Mouse (Mus musculus) forebrain, embryonic 11.5 days (tissue): ENCODE measurements around the gene Nanos3. TPM values are rescaled to one million over a fixed set of nuclear protein-coding genes. Genes with fewer than 3 reads are reported as not detected.

Source experiments
- ATAC-seq: fragments of 200-750 bp; cut with Nextera tagmentation; replicated peaks from 2 replicates; pipeline ENCODE4 v1.8.0; 2017; ENCODE audit warnings: moderate TSS enrichment; ENCODE audit not compliant: low FRiP score
- DNase-seq: peaks from one replicate; pipeline ENCODE4 v3.0.0-alpha.2; 2017; ENCODE audit warnings: low spot score
- H3K27ac ChIP-seq: fragments of 300-500 bp; sonication (generic); 2 replicates; pipeline ENCODE4 v1.5.1; 2014; ENCODE audit warnings: low read depth, low read length
- H3K27me3 ChIP-seq: fragments of 300-500 bp; sonication (generic); 2 replicates; pipeline ENCODE4 v1.6.1; 2014; ENCODE audit warnings: mild to moderate bottlenecking, low read length, mixed read lengths; ENCODE audit not compliant: control insufficient read depth, insufficient read depth
- H3K36me3 ChIP-seq: fragments of 300-500 bp; sonication (generic); 2 replicates; pipeline ENCODE4 v1.6.1; 2014; ENCODE audit warnings: mild to moderate bottlenecking, low read length, moderate library complexity, mixed read lengths; ENCODE audit not compliant: control insufficient read depth, insufficient read depth
- H3K4me1 ChIP-seq: fragments of 300-500 bp; sonication (generic); replicated peaks from 2 replicates; pipeline ENCODE4 v1.6.1; 2014; ENCODE audit warnings: low read length, mixed read lengths; ENCODE audit not compliant: control insufficient read depth, insufficient read depth
- H3K4me2 ChIP-seq: fragments of 300-500 bp; sonication (generic); 2 replicates; pipeline ENCODE4 v1.6.1; 2014; ENCODE audit warnings: low read depth, mild to moderate bottlenecking, low read length, moderate library complexity, mixed read lengths; ENCODE audit not compliant: severe bottlenecking
- H3K4me3 ChIP-seq: fragments of 300-500 bp; sonication (generic); 2 replicates; pipeline ENCODE4 v1.5.1; 2014; ENCODE audit warnings: low read depth, low read length
- H3K9ac ChIP-seq: fragments of 300-500 bp; sonication (generic); 2 replicates; pipeline ENCODE4 v1.6.1; 2014; ENCODE audit warnings: low read length
- H3K9me3 ChIP-seq: fragments of 300-500 bp; sonication (generic); 2 replicates; pipeline ENCODE4 v1.6.1; 2016; ENCODE audit warnings: low read length, mixed read lengths; ENCODE audit not compliant: control insufficient read depth
- WGBS: fragments of 180-500 bp; shearing (Covaris S2); extraction: QIAGEN DNeasy Blood & Tissue Kit; methylation state at CpG from one replicate; pipeline ENCODE4 v1.1.7; 2014; 5-methylcytosine and 5-hydroxymethylcytosine counted together
- polyA plus RNA-seq: library from polyadenylated mRNA; unstranded; fragments of >200 nt; fragmentation: Nextera tagmentation; extraction: Ambion mirVana; gene quantifications from 2 replicates; pipeline ENCODE4 v1.2.1, GENCODE M21; 2014

Gene Nanos3
- polyA plus RNA-seq, 1 experiment from 2014 or later: 2.9 TPM

GRCm38 (mm10) chr8:84203975-84204772, 19.2 kb upstream of the Nanos3 start:
- WGBS: 63% methylated on average over 13 of the region's 13 CpGs
- no peaks in the 10 kb centered on the region for H3K36me3 ChIP-seq
- peak overlapping the region; percentile 16 for H3K4me3 ChIP-seq
- peak overlapping the region; percentile 62 for H3K9ac ChIP-seq
- H3K27ac ChIP-seq: peak overlapping the region; percentile 68
- peaks cover 40% of the 10 kb centered on the region for H3K4me1 ChIP-seq
- no peaks in the 10 kb centered on the region for H3K27me3 ChIP-seq
- H3K4me2 ChIP-seq: peak overlapping the region; percentile 73
- ATAC-seq (no peak; the same call in 1 of the 2 replicates), DNase-seq (no peak)
- H3K9me3 ChIP-seq: no peaks in the 10 kb centered on the region

GRCm38 (mm10) chr8:84202938-84203917, 18.2 kb upstream of the Nanos3 start:
- WGBS: 11% methylated on average over 34 of the region's 34 CpGs
- peak overlapping the region; percentile 62 for H3K9ac ChIP-seq
- H3K27ac ChIP-seq: peak overlapping the region; percentile 68
- DNase-seq (peak; percentile 85), ATAC-seq (peak; percentile 37)
- H3K4me1 ChIP-seq: peaks cover 46% of the 10 kb centered on the region
- H3K9me3 ChIP-seq: no peaks in the 10 kb centered on the region
- peak overlapping the region; percentile 16 for H3K4me3 ChIP-seq
- peak overlapping the region; percentile 73 for H3K4me2 ChIP-seq
- H3K36me3 ChIP-seq: no peaks in the 10 kb centered on the region
- H3K27me3 ChIP-seq: no peaks in the 10 kb centered on the region

- Histone ChIP-seq H3K9me3 (no peaks in the 10 kb centered on the region), H3K27ac (no peak overlapping the region), H3K9ac (no peak overlapping the region), H3K4me3 (no peak overlapping the region), H3K4me1 (peaks cover 51% of the 10 kb centered on the region), H3K27me3 (no peaks in the 10 kb centered on the region), H3K36me3 (no peaks in the 10 kb centered on the region), H3K4me2 (peak overlapping the region; percentile 12; the same call in 1 of the 2 replicates)
- ATAC-seq (no peak), DNase-seq (no peak)
- 92% methylated on average over 9 of the region's 9 CpGs for WGBS
Measured at GRCm38 (mm10) chr8:84202466-84202865, 17.4 kb upstream of the Nanos3 start.

GRCm38 (mm10) chr8:84201545-84202245, 16.7 kb upstream of the Nanos3 start:
- WGBS: 66% methylated on average over 15 of the region's 15 CpGs
- H3K27ac ChIP-seq: peak overlapping the region; percentile 21; the same call in 1 of the 2 replicates
- H3K4me2 ChIP-seq: peak overlapping the region; percentile 88
- no peaks in the 10 kb centered on the region for H3K27me3 ChIP-seq
- peaks cover 51% of the 10 kb centered on the region for H3K4me1 ChIP-seq
- H3K9ac ChIP-seq: peak overlapping the region; percentile 74
- DNase-seq: no peak
- H3K36me3 ChIP-seq: no peaks in the 10 kb centered on the region
- no peak for ATAC-seq
- no peaks in the 10 kb centered on the region for H3K9me3 ChIP-seq
- H3K4me3 ChIP-seq: peak overlapping the region; percentile 45

- 7% methylated on average over 53 of the region's 70 CpGs for WGBS
- peak overlapping the region; percentile 74 for H3K9ac ChIP-seq
- H3K27ac ChIP-seq: peak overlapping the region; percentile 41; the same call in 1 of the 2 replicates
- no peak for ATAC-seq
- peak overlapping the region; percentile 88 for H3K4me2 ChIP-seq
- H3K9me3 ChIP-seq: no peaks in the 10 kb centered on the region
- DNase-seq: peak; percentile 77
- peaks cover 51% of the 10 kb centered on the region for H3K4me1 ChIP-seq
- no peaks in the 10 kb centered on the region for H3K27me3 ChIP-seq
- peak overlapping the region; percentile 45 for H3K4me3 ChIP-seq
- no peaks in the 10 kb centered on the region for H3K36me3 ChIP-seq
Measured at GRCm38 (mm10) chr8:84200652-84201544, 15.9 kb upstream of the Nanos3 start.

GRCm38 (mm10) chr8:84200126-84200555, 15.1 kb upstream of the Nanos3 start:
- Histone ChIP-seq H3K9me3 (no peaks in the 10 kb centered on the region), H3K27ac (peak overlapping the region; percentile 58), H3K36me3 (no peaks in the 10 kb centered on the region), H3K4me2 (peak overlapping the region; percentile 88), H3K27me3 (no peaks in the 10 kb centered on the region), H3K4me1 (peaks cover 51% of the 10 kb centered on the region), H3K4me3 (peak overlapping the region; percentile 45), H3K9ac (peak overlapping the region; percentile 74)
- ATAC-seq: no peak
- 17% methylated on average over 8 of the region's 8 CpGs for WGBS
- DNase-seq: no peak

GRCm38 (mm10) chr8:84199348-84200125, 14.5 kb upstream of the Nanos3 start:
- H3K4me1 ChIP-seq: peaks cover 51% of the 10 kb centered on the region

More at GRCm38 (mm10) chr8:84199348-84200125, 14.5 kb upstream of the Nanos3 start:
- ATAC-seq (no peak), DNase-seq (no peak)
- Histone ChIP-seq H3K9ac (peak overlapping the region; percentile 14; the same call in 1 of the 2 replicates), H3K27ac (peak overlapping the region; percentile 94), H3K9me3 (no peaks in the 10 kb centered on the region), H3K4me2 (no peak overlapping the region), H3K27me3 (no peaks in the 10 kb centered on the region), H3K4me3 (no peak overlapping the region), H3K36me3 (no peaks in the 10 kb centered on the region)
- WGBS: 55% methylated on average over 11 of the region's 11 CpGs
